Mouse (Mus musculus) c-Kit-negative CD71-positive TER-119-positive erythroid progenitor cells, embryonic 14.5 days (primary cell): Measurements from ENCODE around the gene Tap1.
"Not testable (repeated sequence)": the region's sequence is repeated elsewhere in the genome, so short reads cannot be mapped to it uniquely, and the experiment has no call there.

ENCODE experiments used
- DNase-seq: peaks from one replicate; pipeline ENCODE4 v3.0.0-alpha.2; 2013; ENCODE audit warnings: low read depth, low spot score

Gene Tap1

DNA sequence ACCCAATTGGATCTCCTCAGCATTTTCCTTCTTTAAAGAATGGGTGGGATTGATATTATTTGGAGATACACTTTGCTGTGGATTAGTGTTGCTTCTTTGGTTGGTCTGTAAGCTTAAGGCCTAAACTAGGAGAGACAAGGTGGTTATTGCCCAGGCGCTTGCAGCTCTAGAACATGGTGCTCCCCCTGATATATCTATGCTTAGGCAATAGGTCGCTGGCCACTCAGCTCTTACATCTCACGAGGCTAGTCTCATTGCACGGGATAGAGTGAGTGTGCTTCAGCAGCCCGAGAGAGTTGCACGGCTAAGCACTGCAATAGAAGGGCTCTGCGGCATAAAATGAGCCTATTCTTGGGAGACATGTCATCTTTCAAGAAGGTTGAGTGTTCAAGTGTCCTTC is 44.7 kb downstream of the Tap1 start:
- not testable (repeated sequence) for DNase-seq

DNA sequence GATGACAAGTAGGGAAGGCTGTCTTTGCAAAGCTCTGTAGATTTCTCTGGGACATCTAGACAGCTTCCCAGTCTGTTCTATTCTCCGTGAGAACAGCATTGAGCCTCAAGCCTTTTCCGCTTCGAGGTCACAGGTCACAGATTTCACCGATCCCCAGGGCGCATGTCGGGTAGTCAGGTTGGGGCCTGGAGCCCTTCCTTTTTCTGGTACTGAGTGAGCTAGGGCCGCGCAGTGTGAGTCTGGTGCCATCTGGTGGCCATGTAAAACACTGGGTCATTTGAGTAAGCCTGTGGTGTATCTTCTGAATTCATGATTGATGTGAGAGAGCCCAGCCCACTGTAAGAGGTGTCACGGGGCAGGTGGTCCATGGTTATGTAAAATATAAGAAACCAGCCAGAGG is 47.6 kb downstream of the Tap1 start:
- DNase-seq = no peak

DNA sequence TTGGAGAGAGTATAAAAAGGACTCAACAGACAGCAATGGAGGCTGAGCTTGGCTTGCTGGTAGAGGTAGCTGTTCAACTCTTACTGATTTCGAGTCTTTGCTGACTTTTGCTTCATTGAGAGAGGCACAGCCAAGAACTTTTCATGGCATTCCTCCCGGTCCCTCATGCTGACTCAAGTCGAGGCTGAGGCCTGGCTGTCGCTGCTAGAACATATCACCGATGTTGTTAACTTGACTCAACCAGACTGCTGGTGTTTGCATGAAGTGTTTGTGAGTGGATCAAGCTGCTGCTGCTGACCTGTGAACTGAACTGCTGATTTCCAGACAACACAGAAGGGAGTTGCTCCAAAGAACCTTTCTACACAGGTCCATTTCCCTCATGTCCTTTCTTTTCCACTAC is 49.3 kb downstream of the Tap1 start:
- no peak for DNase-seq

DNA sequence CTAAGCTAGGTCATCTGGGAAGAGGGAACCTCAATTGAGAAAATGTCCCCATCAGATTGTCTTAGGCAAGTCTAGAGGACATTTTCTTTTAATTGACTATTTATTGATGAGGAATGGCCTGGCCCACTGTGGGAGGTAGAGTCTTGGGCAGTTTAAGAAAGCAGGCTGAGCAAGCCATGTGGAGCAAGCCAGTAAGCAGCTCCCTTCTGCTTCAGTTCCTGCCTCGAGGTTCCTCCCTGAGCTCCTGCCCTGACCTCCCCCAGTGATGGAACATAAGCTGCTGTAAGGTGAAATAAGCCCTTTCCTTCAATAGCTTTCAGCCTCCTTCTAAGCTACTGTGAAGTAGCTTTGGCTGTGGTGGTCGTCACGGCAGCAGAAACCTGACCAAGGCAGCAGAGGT is 50.4 kb downstream of the Tap1 start:
- DNase-seq = no peak

DNA sequence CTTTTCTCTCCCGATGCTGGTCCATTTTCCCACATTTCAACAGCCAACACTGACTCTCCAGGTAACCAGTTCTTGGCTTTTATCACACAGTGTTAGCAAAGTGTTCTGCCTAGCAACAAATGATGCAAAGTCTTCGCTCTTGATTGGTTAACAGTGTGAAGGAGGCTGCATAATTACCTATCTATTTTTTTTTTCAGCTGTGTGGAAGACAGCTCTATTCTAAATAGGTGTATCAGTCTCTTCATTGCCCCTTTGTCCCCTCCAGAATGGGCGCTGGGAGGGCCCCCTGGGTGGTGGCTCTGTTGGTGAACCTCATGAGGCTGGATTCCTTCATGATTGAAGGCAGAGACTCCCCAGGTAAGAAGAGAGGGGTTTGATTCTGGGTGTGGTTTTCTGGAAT is 51.4 kb downstream of the Tap1 start, which contains the start of gene H2-Ob:
Gene H2-Ob, plus strand, starts transcription at position 198 of the 400 bp plus-strand sequence.
- no peak for DNase-seq

DNA sequence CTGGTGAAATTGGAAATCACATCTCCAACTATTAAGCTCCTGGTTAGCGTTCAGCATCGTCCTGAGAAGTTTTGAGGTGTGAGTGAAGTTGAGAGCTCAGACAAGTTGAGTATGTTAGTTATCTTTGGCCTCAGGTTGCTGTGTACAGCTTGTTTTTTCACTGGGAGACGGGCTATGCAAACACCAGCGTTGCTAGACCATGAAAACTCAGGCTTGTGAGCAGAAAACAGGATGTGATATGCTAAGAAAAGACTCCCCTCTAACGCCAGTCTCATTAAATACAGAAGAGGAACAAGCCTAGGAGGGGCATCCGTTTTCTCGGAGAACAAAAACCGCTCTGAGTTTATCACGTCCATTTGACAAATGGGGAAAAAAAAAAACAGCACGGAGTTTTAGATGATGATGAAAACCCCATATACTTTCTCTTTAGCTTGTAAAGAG is 52.3 kb downstream of the Tap1 start:
- DNase-seq = no peak

DNA sequence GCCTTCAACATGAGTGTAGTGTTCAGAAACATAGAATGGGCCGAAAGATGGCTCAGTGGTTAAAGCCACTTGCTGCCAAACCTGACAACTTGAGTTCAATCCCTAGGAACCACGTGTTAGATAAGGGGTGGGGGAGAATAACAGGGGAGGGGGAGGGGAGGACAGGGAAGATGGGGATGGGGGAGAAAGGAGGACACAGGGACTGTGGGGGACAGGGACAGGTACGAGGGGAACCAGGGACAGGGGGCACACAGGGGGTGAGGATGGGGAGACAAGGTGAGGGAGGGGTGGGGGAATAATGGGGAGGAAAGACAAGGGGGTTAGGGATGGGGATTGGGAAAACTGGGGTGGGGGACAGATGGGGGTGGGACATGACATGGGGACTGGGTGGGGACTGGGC is 53.0 kb downstream of the Tap1 start:
- DNase-seq = no peak

DNA sequence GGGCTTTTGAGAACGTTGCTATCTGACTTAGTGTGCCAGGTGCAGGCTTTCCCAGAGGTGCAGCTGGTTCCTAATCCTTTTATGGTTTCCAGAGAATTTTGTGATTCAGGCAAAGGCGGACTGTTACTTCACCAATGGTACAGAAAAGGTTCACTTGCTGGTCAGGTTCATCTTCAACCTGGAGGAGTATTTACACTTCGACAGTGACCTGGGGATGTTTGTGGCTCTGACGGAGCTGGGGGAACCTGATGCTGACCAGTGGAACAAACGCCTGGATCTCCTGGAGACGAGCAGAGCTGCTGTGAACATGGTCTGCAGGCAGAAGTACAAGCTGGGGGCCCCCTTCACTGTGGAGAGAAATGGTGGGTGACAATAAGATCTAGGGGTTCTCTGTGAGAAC is 53.6 kb downstream of the Tap1 start:
- DNase-seq = no peak

DNA sequence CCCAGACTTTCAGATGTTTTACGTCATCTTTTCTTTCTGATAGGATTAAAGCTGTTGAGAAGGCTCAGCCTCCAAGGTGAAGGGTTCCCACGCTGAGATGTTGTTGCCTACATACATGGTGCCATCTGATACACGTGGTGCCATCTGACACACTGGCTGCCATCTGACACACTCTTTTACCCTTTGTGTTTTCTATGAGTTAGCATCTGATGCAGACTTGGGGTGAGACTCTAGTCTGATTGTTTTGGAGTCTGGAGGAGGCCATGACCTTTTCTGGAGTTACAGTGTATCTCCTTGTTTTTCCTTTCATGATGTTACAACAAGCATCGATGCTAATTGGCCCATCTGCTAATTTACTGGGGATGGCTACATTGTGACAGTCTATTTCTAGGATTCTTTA is 57.3 kb downstream of the Tap1 start:
- DNase-seq = no peak
